Mouse (Mus musculus) cerebellum, adult 9-11 months (tissue): Measurements from ENCODE around the gene Mpnd.
A peak's percentile ranks its signal among the peaks of the same experiment; 100 is the strongest.

Experiments used
- DNase-seq: peaks from one replicate; pipeline ENCODE4 v3.0.0; 2022

Mpnd gene

GRCm38 (mm10) chr17:56005415-56006061 lies at the start of gene Mpnd, which contains the start of gene Stap2:
Gene Mpnd, plus strand, starts transcription at chr17:56005711.
Gene Stap2, minus strand, starts transcription at chr17:56005584.
- peak; percentile 81 for DNase-seq

GRCm38 (mm10) chr17:55956129-55956528 lies 49.4 kb upstream of the Mpnd start:
- DNase-seq = peak; percentile 92

GRCm38 (mm10) chr17:55956591-55956990 lies 48.9 kb upstream of the Mpnd start:
- no peak for DNase-seq

- peak; percentile 81 for DNase-seq
Observed at GRCm38 (mm10) chr17:55957168-55957567, 48.3 kb upstream of the Mpnd start.

- peak; percentile 65 for DNase-seq
Observed at GRCm38 (mm10) chr17:55957726-55958583, 47.6 kb upstream of the Mpnd start.

- peak; percentile 57 for DNase-seq
Observed at GRCm38 (mm10) chr17:55958584-55958886, 47.0 kb upstream of the Mpnd start.

GRCm38 (mm10) chr17:55958918-55959728 lies 46.4 kb upstream of the Mpnd start, which contains the start of gene Yju2:
Gene Yju2, plus strand, starts transcription at chr17:55959099.
- peak; percentile 95 for DNase-seq

GRCm38 (mm10) chr17:55959946-55960740 lies 45.4 kb upstream of the Mpnd start:
- peak; percentile 70 for DNase-seq

GRCm38 (mm10) chr17:55960791-55961190 lies 44.7 kb upstream of the Mpnd start:
- peak; percentile 61 for DNase-seq

- peak; percentile 48 for DNase-seq
Observed at GRCm38 (mm10) chr17:55961631-55962030, 43.9 kb upstream of the Mpnd start.

GRCm38 (mm10) chr17:55963171-55963570 lies 42.3 kb upstream of the Mpnd start:
- DNase-seq = peak; percentile 32

- DNase-seq = peak; percentile 36
Observed at GRCm38 (mm10) chr17:55964496-55964895, 41.0 kb upstream of the Mpnd start.

GRCm38 (mm10) chr17:55964996-55965395 lies 40.5 kb upstream of the Mpnd start:
- no peak for DNase-seq

- peak; percentile 55 for DNase-seq
Observed at GRCm38 (mm10) chr17:55967186-55967585, 38.3 kb upstream of the Mpnd start.

- DNase-seq = peak; percentile 55
Observed at GRCm38 (mm10) chr17:55968210-55968609, 37.3 kb upstream of the Mpnd start.

GRCm38 (mm10) chr17:55969560-55969959 lies 36.0 kb upstream of the Mpnd start:
- DNase-seq = no peak

- peak; percentile 74 for DNase-seq
Observed at GRCm38 (mm10) chr17:55969966-55970891, 35.3 kb upstream of the Mpnd start, which contains the start of gene Shd. Gene Shd, plus strand, starts transcription at chr17:55970467.

- peak; percentile 54 for DNase-seq
Observed at GRCm38 (mm10) chr17:55971453-55971852, 34.1 kb upstream of the Mpnd start.

GRCm38 (mm10) chr17:55976255-55976862 lies 29.2 kb upstream of the Mpnd start:
- peak; percentile 87 for DNase-seq

- no peak for DNase-seq
Observed at GRCm38 (mm10) chr17:55977301-55977700, 28.2 kb upstream of the Mpnd start.
